Mouse (Mus musculus) heart, postnatal 10 days (tissue): ENCODE measurements around the gene Tenm4. TPM values are rescaled to one million over a fixed set of nuclear protein-coding genes. Genes with fewer than 3 reads are reported as not detected.
A peak's percentile ranks its signal among the peaks of the same experiment; 100 is the strongest.

Experiments used
- DNase-seq, 2 experiments: peaks; one replicate each; pipeline ENCODE4 v3.0.0; 2021
- intact Hi-C: fragments of 180-260 bp; cut with DNase I; formaldehyde crosslinking; loops from one replicate; pipeline ENCODE4 v1.15.1; 2025
- total RNA-seq, 2 experiments: library from RNA; stranded (reverse); gene quantifications; 2 replicates each; pipeline ENCODE4 v1.2.3; 2021

Tenm4 gene
- total RNA-seq, 2 experiments from 2014 or later: 4.2 to 5.0 TPM

- intact Hi-C loops: no loop called here
- no peak for DNase-seq
Measured at GRCm38 (mm10) chr7:96230720-96231241, 59.7 kb downstream of the Tenm4 start.

GRCm38 (mm10) chr7:96235847-96236246 lies 64.8 kb downstream of the Tenm4 start:
- DNase-seq: no peak
- intact Hi-C loops: no loop called here

GRCm38 (mm10) chr7:96240661-96241060 lies 69.6 kb downstream of the Tenm4 start:
- intact Hi-C loops: no loop called here
- peak; percentile 4 to 29 for DNase-seq

- intact Hi-C loops: no loop called here
- DNase-seq: peak; percentile 31 to 35
Measured at GRCm38 (mm10) chr7:96242328-96243185, 71.5 kb downstream of the Tenm4 start.

- DNase-seq: no peak
- intact Hi-C loops: no loop called here
Measured at GRCm38 (mm10) chr7:96244796-96245195, 73.8 kb downstream of the Tenm4 start.

GRCm38 (mm10) chr7:96259630-96260029 lies 88.6 kb downstream of the Tenm4 start:
- DNase-seq: no peak
- intact Hi-C loops: no loop called here

GRCm38 (mm10) chr7:96262182-96262581 lies 91.1 kb downstream of the Tenm4 start:
- no peak for DNase-seq
- intact Hi-C loops: no loop called here

- peak; percentile 9 to 11 for DNase-seq
- intact Hi-C loops: no loop called here
Measured at GRCm38 (mm10) chr7:96265941-96266340, 94.9 kb downstream of the Tenm4 start.

GRCm38 (mm10) chr7:96267266-96267665 lies 96.2 kb downstream of the Tenm4 start:
- DNase-seq: peak in 1 of 2 experiments; percentile 17
- intact Hi-C loops: no loop called here

- intact Hi-C loops: no loop called here
Measured at GRCm38 (mm10) chr7:96270684-96271083, 99.6 kb downstream of the Tenm4 start.

GRCm38 (mm10) chr7:96272068-96272467 lies 101.0 kb downstream of the Tenm4 start:
- no peak for DNase-seq
- intact Hi-C loops: no loop called here

More at GRCm38 (mm10) chr7:96270684-96271083, 99.6 kb downstream of the Tenm4 start:
- peak in 1 of 2 experiments; percentile 3 for DNase-seq

- intact Hi-C loops: no loop called here
- DNase-seq: no peak
Measured at GRCm38 (mm10) chr7:96274486-96274885, 103.4 kb downstream of the Tenm4 start.

- DNase-seq: no peak
- intact Hi-C loops: no loop called here
Measured at GRCm38 (mm10) chr7:96277550-96277949, 106.5 kb downstream of the Tenm4 start.

GRCm38 (mm10) chr7:96278378-96278777 lies 107.3 kb downstream of the Tenm4 start:
- intact Hi-C loops: no loop called here
- DNase-seq: no peak

- intact Hi-C loops: no loop called here
- no peak for DNase-seq
Measured at GRCm38 (mm10) chr7:96280795-96281194, 109.7 kb downstream of the Tenm4 start.

- intact Hi-C loops: no loop called here
- DNase-seq: no peak
Measured at GRCm38 (mm10) chr7:96290576-96290975, 119.5 kb downstream of the Tenm4 start.

GRCm38 (mm10) chr7:96295959-96296358 lies 124.9 kb downstream of the Tenm4 start:
- no peak for DNase-seq
- intact Hi-C loops: no loop called here

GRCm38 (mm10) chr7:96300826-96301397 lies 129.9 kb downstream of the Tenm4 start:
- DNase-seq: no peak
- intact Hi-C loops: no loop called here

- DNase-seq: no peak
- intact Hi-C loops: no loop called here
Measured at GRCm38 (mm10) chr7:96301813-96302212, 130.8 kb downstream of the Tenm4 start.

GRCm38 (mm10) chr7:96303963-96304362 lies 132.9 kb downstream of the Tenm4 start:
- DNase-seq: peak in 1 of 2 experiments; percentile 5
- intact Hi-C loops: no loop called here

GRCm38 (mm10) chr7:96305382-96305935 lies 134.4 kb downstream of the Tenm4 start:
- intact Hi-C loops: no loop called here
- DNase-seq: no peak

GRCm38 (mm10) chr7:96308106-96308505 lies 137.1 kb downstream of the Tenm4 start:
- intact Hi-C loops: no loop called here
- DNase-seq: no peak
